Mouse (Mus musculus) ES-E14 (cell line): ENCODE measurements at regions not wholly inside any gene's neighbourhood (a gene's known extent, or its start where the extent isn't known, plus 50 kb on each side); places are given as distances from the start of the nearest gene placed in this dataset.

ENCODE experiments used
- DNase-seq: peaks from one replicate; pipeline ENCODE4 v3.0.0-alpha.2; 2013; ENCODE audit warnings: low read depth, low spot score
- H3K27ac ChIP-seq: 2 replicates; pipeline ENCODE4 v1.5.1; 2012; ENCODE audit warnings: low read depth, mild to moderate bottlenecking, low read length, moderate library complexity, mixed read lengths; ENCODE audit not compliant: poor library complexity, insufficient read depth, severe bottlenecking
- H3K36me3 ChIP-seq: 2 replicates; pipeline ENCODE4 v1.6.1; 2012; ENCODE audit warnings: mild to moderate bottlenecking, low read length, moderate library complexity, mixed read lengths; ENCODE audit not compliant: control insufficient read depth, poor library complexity, insufficient read depth, severe bottlenecking
- H3K4me1 ChIP-seq, 2 experiments: fragments of 150-350 bp in 1 of 2; sonication (generic) in 1 of 2; 2 replicates each; pipeline ENCODE4 v1.6.1; 2012; ENCODE audit warnings: low read length in 2 of 2, mild to moderate bottlenecking in 1 of 2, mixed read lengths in 1 of 2; ENCODE audit not compliant: control insufficient read depth in 2 of 2, insufficient read depth in 2 of 2, poor library complexity in 1 of 2
- H3K4me3 ChIP-seq, 2 experiments: fragments of 150-350 bp in 1 of 2; sonication (generic) in 1 of 2; 2 replicates each; pipeline ENCODE4 v1.5.1; 2012; ENCODE audit warnings: low read length in 2 of 2, low read depth in 1 of 2, mild to moderate bottlenecking in 1 of 2, mixed read lengths in 1 of 2; ENCODE audit not compliant: insufficient read depth in 1 of 2, poor library complexity in 1 of 2, severe bottlenecking in 1 of 2
- H3K9ac ChIP-seq: 2 replicates; pipeline ENCODE4 v1.6.1; 2012; ENCODE audit warnings: low read depth, mild to moderate bottlenecking, low read length, mixed read lengths; ENCODE audit not compliant: poor library complexity, insufficient read depth, severe bottlenecking
- H3K9me3 ChIP-seq: fragments of 150-350 bp; sonication (generic); 2 replicates; pipeline ENCODE4 v1.6.1; 2012; ENCODE audit warnings: low read depth, mild to moderate bottlenecking, low read length; ENCODE audit not compliant: control insufficient read depth, insufficient read depth
- CHD2 ChIP-seq: IDR thresholded peaks from 2 replicates; pipeline ENCODE4 v1.6.1; 2014; ENCODE audit warnings: mild to moderate bottlenecking, low read depth, low read length, inconsistent platforms
- HCFC1 ChIP-seq: IDR thresholded peaks from 2 replicates; pipeline ENCODE4 v1.6.1; 2012; ENCODE audit warnings: low read length, inconsistent platforms, borderline replicate concordance; ENCODE audit not compliant: insufficient read depth
- MAFK ChIP-seq: IDR thresholded peaks from 2 replicates; pipeline ENCODE4 v1.6.1; 2014; ENCODE audit warnings: mild to moderate bottlenecking, low read depth, low read length, inconsistent platforms; ENCODE audit not compliant: insufficient read depth
- ZC3H11A ChIP-seq: IDR thresholded peaks from 2 replicates; pipeline ENCODE4 v1.6.1; 2012; ENCODE audit warnings: low read depth, mild to moderate bottlenecking, inconsistent platforms, low read length, borderline replicate concordance
- ZNF384 ChIP-seq: IDR thresholded peaks from 2 replicates; pipeline ENCODE4 v1.6.1; 2012; ENCODE audit warnings: low read depth, low read length, inconsistent platforms
- in situ Hi-C, 2 experiments: fragments of 600-800 bp; cut with MboI; formaldehyde crosslinking; loops; one replicate each; pipeline ENCODE4 v1.15.1; 2025; ENCODE audit warnings: low sequenced_read_pairs in 2 of 2, inconsistent platforms in 1 of 2; ENCODE audit not compliant: unreplicated experiment in 2 of 2

- Histone ChIP-seq H3K4me1 (peaks cover 3 to 11% of the 10 kb centered on the region in 2 experiments), H3K27ac (no peak overlapping the region), H3K9me3 (no peaks in the 10 kb centered on the region; the same call in 1 of the 2 replicates), H3K4me3 (no peak overlapping the region), H3K9ac (no peak overlapping the region; the same call in 1 of the 2 replicates), H3K36me3 (no peaks in the 10 kb centered on the region)
- no peak for DNase-seq
- no peak for TF ChIP-seq CHD2
- TF ChIP-seq MAFK: no peak
- no peak for TF ChIP-seq HCFC1
- no peak for TF ChIP-seq ZNF384
- TF ChIP-seq ZC3H11A: no peak
- in situ Hi-C loops: no loop called here
These were observed 53.3 kb upstream of the Map4k3 start for GRCm38 (mm10) chr17:80781621-80782020.

- TF ChIP-seq ZNF384: no peak
- TF ChIP-seq ZC3H11A: no peak
- TF ChIP-seq CHD2: no peak
- no peak for TF ChIP-seq HCFC1
- no peak for TF ChIP-seq MAFK
- H3K9ac ChIP-seq: no peak overlapping the region
- in situ Hi-C loops: no loop called here
- peaks cover 0 to 3% of the 10 kb centered on the region in 2 experiments; a peak in 2 of 4 replicates for H3K4me1 ChIP-seq
- no peaks in the 10 kb centered on the region; the same call in 1 of the 2 replicates for H3K9me3 ChIP-seq
- no peak for DNase-seq
- H3K27ac ChIP-seq: no peak overlapping the region
- H3K4me3 ChIP-seq: no peak overlapping the region
- H3K36me3 ChIP-seq: no peaks in the 10 kb centered on the region
These were observed 52.0 kb upstream of the Map4k3 start for GRCm38 (mm10) chr17:80780303-80780702.

GRCm38 (mm10) chr17:80779782-80780181 is 51.5 kb upstream of the Map4k3 start:
- no peak overlapping the region for H3K4me3 ChIP-seq
- H3K9ac ChIP-seq: no peak overlapping the region
- no peak overlapping the region for H3K27ac ChIP-seq
- no peaks in the 10 kb centered on the region; the same call in 1 of the 2 replicates for H3K9me3 ChIP-seq
- no peaks in the 10 kb centered on the region for H3K36me3 ChIP-seq
- TF ChIP-seq HCFC1 (no peak), CHD2 (no peak), ZC3H11A (no peak), ZNF384 (no peak), MAFK (no peak)
- in situ Hi-C loops: no loop called here
- H3K4me1 ChIP-seq: peaks cover 0 to 3% of the 10 kb centered on the region in 2 experiments; a peak in 1 of 4 replicates
- no peak for DNase-seq
